22 mouse cellular contexts compared by ENCODE assay signal in the genomic region with DNA sequence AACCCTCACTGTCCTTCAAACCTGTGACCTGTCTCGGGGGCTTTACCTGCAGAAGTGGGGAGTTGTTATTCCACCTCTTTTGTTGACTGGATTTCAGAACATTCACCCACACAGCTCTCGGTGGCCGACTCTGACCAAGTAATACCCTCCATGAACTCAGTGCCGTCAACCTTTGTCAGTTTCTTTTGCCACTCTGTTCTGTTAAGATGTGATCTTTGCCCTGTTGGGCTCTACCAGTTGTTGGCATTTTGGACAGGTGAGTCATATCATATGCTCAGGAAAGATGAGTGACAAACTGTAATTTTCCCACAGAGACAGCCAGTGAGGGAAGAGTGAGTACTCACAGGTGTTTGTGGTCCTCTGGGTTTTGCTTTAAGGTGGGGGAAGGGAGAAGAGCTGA.
"Had no signal": no experiment of that assay in that cellular context is flagged by ENCODE, and none has a peak within 500 bp of the region (broad histone marks: within the 10 kb centered on the region; RNA-seq: fewer than 3 reads in every experiment).

No protein-coding gene starts in this region.

- H3K9me3 ChIP-seq: heart, embryonic 10.5 days; heart, embryonic 12.5 days; hindbrain, embryonic 10.5 days; hindbrain, embryonic 12.5 days; limb, embryonic 10.5 days; limb, embryonic 12.5 days; liver, embryonic 12.5 days had no signal

- H3K4me2 ChIP-seq: heart, embryonic 12.5 days; hindbrain, embryonic 12.5 days; hindbrain, embryonic 14.5 days; limb, embryonic 12.5 days; liver, embryonic 12.5 days had no signal

- ATAC-seq: hindbrain, embryonic 16.5 days; inflammation-experienced regulatory T-cells, adult 6 months; intestine, embryonic 16.5 days; liver, embryonic 12.5 days had no signal

- H3K27ac ChIP-seq: heart, embryonic 10.5 days; hindbrain, embryonic 10.5 days; hindbrain, embryonic 12.5 days; hindbrain, embryonic 14.5 days; layer of hippocampus, adult 2 months; left cerebral cortex, adult 2 months; limb, embryonic 10.5 days; limb, embryonic 12.5 days; liver, embryonic 12.5 days; liver, embryonic 14.5 days had no signal

- DNase-seq: gastrocnemius, postnatal 25 days; heart, postnatal 10 days; heart, postnatal 4 days; kidney, adult 8-10 months; kidney, postnatal 10 days; kidney, postnatal 25 days; kidney, postnatal 4 days; liver had no signal

- H3K9ac ChIP-seq: heart, embryonic 12.5 days; hindbrain, embryonic 12.5 days; hindbrain, embryonic 14.5 days; limb, embryonic 12.5 days; liver, embryonic 12.5 days; liver, embryonic 14.5 days had no signal

- H3K4me1 ChIP-seq: heart, embryonic 12.5 days; hindbrain, embryonic 10.5 days; hindbrain, embryonic 12.5 days; limb, embryonic 10.5 days; limb, embryonic 12.5 days; liver, embryonic 12.5 days had no signal

- H3K27me3 ChIP-seq: heart, embryonic 12.5 days; hindbrain, embryonic 12.5 days; limb, embryonic 12.5 days; liver, embryonic 12.5 days had no signal

- H3K4me3 ChIP-seq: heart, embryonic 10.5 days; heart, embryonic 12.5 days; hindbrain, embryonic 10.5 days; hindbrain, embryonic 12.5 days; layer of hippocampus, adult 2 months; left cerebral cortex, adult 2 months; limb, embryonic 10.5 days; limb, embryonic 12.5 days; liver, embryonic 12.5 days had no signal
